Mouse (Mus musculus) CH12.LX (cell line): ENCODE measurements around the gene Ttc39b. TPM values are rescaled to one million over a fixed set of nuclear protein-coding genes. Genes with fewer than 3 reads are reported as not detected.

Experiments used
- DNase-seq: peaks from one replicate; pipeline ENCODE4 v3.0.0-alpha.2; 2013; ENCODE audit errors: extremely low read depth
- H3K27ac ChIP-seq: 2 replicates; pipeline ENCODE4 v1.5.1; 2012; ENCODE audit warnings: low read depth, mild to moderate bottlenecking, control low read depth, moderate library complexity; ENCODE audit not compliant: insufficient read depth
- H3K27me3 ChIP-seq: replicated peaks from 2 replicates; pipeline ENCODE3; 2012; ENCODE audit warnings: inconsistent platforms
- H3K36me3 ChIP-seq, 2 experiments: replicated peaks in 1 of 2; 2 replicates each; pipeline versions ENCODE3 to v1.6.1; 2012; ENCODE audit warnings: inconsistent platforms in 1 of 2, low read length in 1 of 2, mild to moderate bottlenecking in 1 of 2, mixed read lengths in 1 of 2, moderate library complexity in 1 of 2; ENCODE audit not compliant: control insufficient read depth in 1 of 2, insufficient read depth in 1 of 2
- H3K4me1 ChIP-seq, 2 experiments: 2 replicates each; pipeline ENCODE4 v1.6.1; 2012; ENCODE audit warnings: inconsistent platforms in 1 of 2, moderate library complexity in 1 of 2; ENCODE audit not compliant: insufficient read depth in 2 of 2, control insufficient read depth in 1 of 2
- H3K4me2 ChIP-seq: 2 replicates; pipeline ENCODE4 v1.6.1; 2012; ENCODE audit warnings: low read depth, mild to moderate bottlenecking, control low read depth; ENCODE audit not compliant: poor library complexity, insufficient read depth, severe bottlenecking
- H3K4me3 ChIP-seq, 3 experiments: fragments of 150-350 bp in 1 of 3; sonication (generic) in 1 of 3; replicated peaks in 1 of 3; 2 replicates each; pipeline versions ENCODE3 to v1.5.1; 2011 to 2012; ENCODE audit warnings: low read depth in 2 of 3, low read length in 2 of 3, mild to moderate bottlenecking in 2 of 3, moderate library complexity in 2 of 3, control low read depth in 1 of 3, improper control_type of control experiment in 1 of 3, inconsistent platforms in 1 of 3, mixed read lengths in 1 of 3; ENCODE audit not compliant: poor library complexity in 1 of 3
- H3K79me2 ChIP-seq: replicated peaks from 2 replicates; pipeline ENCODE4 v1.6.1; 2012; ENCODE audit warnings: mild to moderate bottlenecking, moderate library complexity; ENCODE audit not compliant: control insufficient read depth, poor library complexity, insufficient read depth, severe bottlenecking; ENCODE audit errors: extremely low read depth
- H3K9ac ChIP-seq: 2 replicates; pipeline ENCODE4 v1.6.1; 2012; ENCODE audit warnings: low read depth, mild to moderate bottlenecking, control low read depth, moderate library complexity; ENCODE audit not compliant: insufficient read depth
- H3K9me3 ChIP-seq: replicated peaks from 2 replicates; pipeline ENCODE3; 2012; ENCODE audit warnings: low read length, inconsistent platforms, mixed read lengths
- BHLHE40 ChIP-seq: IDR thresholded peaks from 2 replicates; pipeline ENCODE4 v1.6.1; 2011; ENCODE audit warnings: mild to moderate bottlenecking, low read depth, low read length, improper control_type of control experiment
- CHD1 ChIP-seq: IDR thresholded peaks from 2 replicates; pipeline ENCODE4 v1.6.1; 2012; ENCODE audit warnings: low read depth, low read length, improper control_type of control experiment, inconsistent platforms
- CHD2 ChIP-seq: IDR thresholded peaks from 2 replicates; pipeline ENCODE4 v1.6.1; 2011; ENCODE audit warnings: low read length, improper control_type of control experiment
- CTCF ChIP-seq, 2 experiments: IDR thresholded peaks in 1 of 2; conservative IDR thresholded peaks in 1 of 2; 2 replicates each; pipeline ENCODE4 v1.5.1; 2011 to 2012; ENCODE audit warnings: low read depth in 2 of 2, low read length in 2 of 2, improper control_type of control experiment in 1 of 2, inconsistent platforms in 1 of 2, mild to moderate bottlenecking in 1 of 2, moderate library complexity in 1 of 2
- ELF1 ChIP-seq: IDR thresholded peaks from 2 replicates; pipeline ENCODE4 v1.6.1; 2014; ENCODE audit warnings: low read depth, mild to moderate bottlenecking, inconsistent platforms, low read length, improper control_type of control experiment
- EP300 ChIP-seq: IDR thresholded peaks from 2 replicates; pipeline ENCODE4 v1.6.1; 2011; ENCODE audit warnings: low read length, improper control_type of control experiment
- HCFC1 ChIP-seq: IDR thresholded peaks from 2 replicates; pipeline ENCODE4 v1.6.1; 2012; ENCODE audit warnings: low read depth, mild to moderate bottlenecking, inconsistent platforms, low read length, improper control_type of control experiment
- IRF4 ChIP-seq: IDR thresholded peaks from 2 replicates; pipeline ENCODE4 v1.6.1; 2014; ENCODE audit warnings: low read depth, mild to moderate bottlenecking, inconsistent platforms, low read length, improper control_type of control experiment
- JUN ChIP-seq: IDR thresholded peaks from 2 replicates; pipeline ENCODE4 v1.6.1; 2011; ENCODE audit warnings: low read depth, mild to moderate bottlenecking, low read length, improper control_type of control experiment, moderate library complexity; ENCODE audit not compliant: insufficient read depth
- JUND ChIP-seq: conservative IDR thresholded peaks from 2 replicates; pipeline ENCODE4 v1.6.1; 2011; ENCODE audit warnings: low read depth, low read length, improper control_type of control experiment
- MAZ ChIP-seq: IDR thresholded peaks from 2 replicates; pipeline ENCODE4 v1.6.1; 2012; ENCODE audit warnings: low read depth, mild to moderate bottlenecking, inconsistent platforms, low read length, improper control_type of control experiment, moderate library complexity
- MEF2A ChIP-seq: IDR thresholded peaks from 2 replicates; pipeline ENCODE4 v1.6.1; 2014; ENCODE audit warnings: low read depth, mild to moderate bottlenecking, inconsistent platforms, low read length, improper control_type of control experiment, borderline replicate concordance
- MYC ChIP-seq: IDR thresholded peaks from 2 replicates; pipeline ENCODE4 v1.6.1; 2011; ENCODE audit warnings: low read depth, mild to moderate bottlenecking, improper control_type of control experiment, low read length
- NELFE ChIP-seq: IDR thresholded peaks from 2 replicates; pipeline ENCODE4 v1.6.1; 2011; ENCODE audit warnings: low read depth, low read length, improper control_type of control experiment
- NRF1 ChIP-seq: IDR thresholded peaks from 2 replicates; pipeline ENCODE4 v1.6.1; 2014; ENCODE audit warnings: low read depth, mild to moderate bottlenecking, inconsistent platforms, low read length, improper control_type of control experiment, moderate library complexity
- RAD21 ChIP-seq: IDR thresholded peaks from 2 replicates; pipeline ENCODE4 v1.6.1; 2011; ENCODE audit warnings: low read depth, mild to moderate bottlenecking, low read length, improper control_type of control experiment, moderate library complexity
- RCOR1 ChIP-seq: conservative IDR thresholded peaks from 2 replicates; pipeline ENCODE4 v1.6.1; 2012; ENCODE audit warnings: low read depth, mild to moderate bottlenecking, inconsistent platforms, low read length, improper control_type of control experiment
- SIN3A ChIP-seq: IDR thresholded peaks from 2 replicates; pipeline ENCODE4 v1.6.1; 2012; ENCODE audit warnings: low read length, improper control_type of control experiment, inconsistent platforms
- SMC3 ChIP-seq: IDR thresholded peaks from 2 replicates; pipeline ENCODE4 v1.6.1; 2011; ENCODE audit warnings: low read depth, low read length, improper control_type of control experiment
- TBP ChIP-seq: conservative IDR thresholded peaks from 2 replicates; pipeline ENCODE4 v1.6.1; 2011; ENCODE audit warnings: low read depth, low read length, improper control_type of control experiment
- USF1 ChIP-seq: IDR thresholded peaks from 2 replicates; pipeline ENCODE4 v1.6.1; 2014; ENCODE audit warnings: low read depth, mild to moderate bottlenecking, inconsistent platforms, low read length, improper control_type of control experiment
- USF2 ChIP-seq: conservative IDR thresholded peaks from 2 replicates; pipeline ENCODE4 v1.6.1; 2011; ENCODE audit warnings: low read depth, low read length, improper control_type of control experiment
- dilution Hi-C: fragments of 300-500 bp; cut with MboI; formaldehyde crosslinking; loops from 2 replicates; pipeline ENCODE4 v1.14.3; 2020; ENCODE audit warnings: low sequenced_read_pairs; ENCODE audit not compliant: extremely low pct_unique_long_range_greater_than_20kb, extremely low pct_ligation_motif_present
- in situ Hi-C: fragments of 300-500 bp; cut with MboI; formaldehyde crosslinking; loops from 3 replicates; pipeline ENCODE4 v1.14.3; 2019; ENCODE audit warnings: low sequenced_read_pairs, low pct_ligation_motif_present, low pct_unique_long_range_greater_than_20kb, mixed read lengths
- polyA plus RNA-seq: library from polyadenylated mRNA; unstranded; fragments of >175 nt; gene quantifications from 2 replicates; pipeline ENCODE4 v1.2.1, GENCODE M21; 2012; ENCODE audit warnings: low read depth; ENCODE audit not compliant: insufficient read length
- total RNA-seq, 2 experiments: library from RNA; depleted of rRNA; stranded (reverse); fragments of 300-350 nt in 1 of 2; fragments of >200 nt in 1 of 2; gene quantifications; 2 replicates each; pipeline ENCODE4 v1.2.3; 2012 to 2014

Ttc39b gene
- total and polyA plus RNA-seq, 3 experiments: 12.6 to 16.7 (median 15.7) TPM

- Histone ChIP-seq H3K9ac (no peak overlapping the region), H3K4me2 (no peak overlapping the region), H3K9me3 (no peaks in the 10 kb centered on the region), H3K36me3 (peaks cover 38 to 75% of the 10 kb centered on the region in 2 experiments), H3K27me3 (no peaks in the 10 kb centered on the region), H3K27ac (no peak overlapping the region), H3K4me1 (peaks cover 0 to 8% of the 10 kb centered on the region in 2 experiments; a peak in 1 of 4 replicates), H3K79me2 (no peaks in the 10 kb centered on the region; the same call in 1 of the 2 replicates), H3K4me3 (no peak overlapping the region)
- in situ Hi-C loops: loop anchor here (10.0 kb wide), 1 partner anchor 55 kb away; no protein-coding TSS in a partner anchor
- dilution Hi-C loops: no loop called here
- no peak for DNase-seq
- TF ChIP-seq CTCF (conservative IDR thresholded peaks at IDR 0.05 in 1 of 2, IDR thresholded peaks at IDR 0.05 in 1 of 2; ENCODE audit: low read depth in 2 of 2, low read length in 2 of 2): no peak
- no peak for TF ChIP-seq RAD21
- TF ChIP-seq MYC: no peak
- no peak for TF ChIP-seq SIN3A
- no peak for TF ChIP-seq IRF4
- no peak for TF ChIP-seq JUND
- no peak for TF ChIP-seq EP300
- TF ChIP-seq JUN: no peak
- no peak for TF ChIP-seq BHLHE40
Observed at GRCm38 (mm10) chr4:83259690-83260089, 64.4 kb downstream of the Ttc39b start.

GRCm38 (mm10) chr4:83258273-83258672, 65.8 kb downstream of the Ttc39b start:
- Histone ChIP-seq H3K4me2 (no peak overlapping the region), H3K4me1 (peaks cover 0 to 5% of the 10 kb centered on the region in 2 experiments; a peak in 1 of 4 replicates), H3K27me3 (no peaks in the 10 kb centered on the region), H3K79me2 (no peaks in the 10 kb centered on the region), H3K9me3 (no peaks in the 10 kb centered on the region), H3K4me3 (no peak overlapping the region), H3K36me3 (peaks cover 41 to 74% of the 10 kb centered on the region in 2 experiments), H3K9ac (no peak overlapping the region), H3K27ac (no peak overlapping the region)
- no peak for TF ChIP-seq MAZ
- no peak for TF ChIP-seq IRF4
- dilution Hi-C loops: no loop called here
- in situ Hi-C loops: no loop called here
- no peak for DNase-seq

- DNase-seq: no peak
Observed at GRCm38 (mm10) chr4:83257279-83258260, 66.5 kb downstream of the Ttc39b start.

More at GRCm38 (mm10) chr4:83257279-83258260, 66.5 kb downstream of the Ttc39b start:
- Histone ChIP-seq H3K27me3 (no peaks in the 10 kb centered on the region), H3K79me2 (no peaks in the 10 kb centered on the region), H3K4me2 (no peak overlapping the region), H3K9me3 (no peaks in the 10 kb centered on the region), H3K9ac (no peak overlapping the region)
- dilution Hi-C loops: no loop called here
- in situ Hi-C loops: no loop called here
- TF ChIP-seq TBP (no peak), HCFC1 (no peak), CHD1 (no peak), NRF1 (no peak), BHLHE40 (no peak), NELFE (no peak), USF2 (no peak), ELF1 (no peak), RCOR1 (no peak), EP300 (no peak), MEF2A (no peak), CHD2 (no peak), MAZ (no peak), RAD21 (no peak), SMC3 (no peak), MYC (no peak), SIN3A (no peak), USF1 (no peak)
- TF ChIP-seq, all 38 proteins: peak for 0
- Histone ChIP-seq H3K4me1 (peaks cover 0 to 5% of the 10 kb centered on the region in 2 experiments; a peak in 1 of 4 replicates), H3K27ac (no peak overlapping the region), H3K36me3 (peaks cover 41 to 71% of the 10 kb centered on the region in 2 experiments), H3K4me3 (no peak overlapping the region)
